Mouse (Mus musculus): ENCODE data around the gene Nat8f5. TPM values are rescaled to one million over a fixed set of nuclear protein-coding genes. Genes with fewer than 3 reads are reported as not detected.

The Nat8f5 gene
- polyA plus RNA-seq, 1 experiment from 2014 or later: not detected

GRCm38 (mm10) chr6:85862565-85862964, 41.8 kb upstream of the Nat8f5 start:
- Histone ChIP-seq H3K27ac (replicated peaks; ENCODE audit: low read depth, low read length) (no peak overlapping the region), H3K4me2 (ENCODE audit: low read depth, severe bottlenecking) (no peak overlapping the region), H3K4me1 (ENCODE audit: control insufficient read depth, insufficient read depth, low read length) (no peaks in the 10 kb centered on the region), H3K4me3 (ENCODE audit: low read depth, low read length) (no peak overlapping the region), H3K36me3 (ENCODE audit: control insufficient read depth, insufficient read depth, low read length) (no peaks in the 10 kb centered on the region), H3K9me3 (ENCODE audit: control insufficient read depth, low read length) (no peaks in the 10 kb centered on the region), H3K27me3 (ENCODE audit: control insufficient read depth, insufficient read depth, low read length) (no peaks in the 10 kb centered on the region), H3K9ac (ENCODE audit: low read length) (no peak overlapping the region)
- ATAC-seq (ENCODE audit: insufficient number of reproducible peaks, low FRiP score, low TSS enrichment, low read depth): no peak
- WGBS: 86% methylated on average over 3 of the region's 3 CpGs
- DNase-seq (ENCODE audit: low spot score): no peak

- Histone ChIP-seq H3K36me3 (ENCODE audit: control insufficient read depth, insufficient read depth, low read length) (no peaks in the 10 kb centered on the region), H3K4me1 (ENCODE audit: control insufficient read depth, insufficient read depth, low read length) (no peaks in the 10 kb centered on the region), H3K27me3 (ENCODE audit: control insufficient read depth, insufficient read depth, low read length) (no peaks in the 10 kb centered on the region), H3K9ac (ENCODE audit: low read length) (no peak overlapping the region), H3K4me2 (ENCODE audit: low read depth, severe bottlenecking) (no peak overlapping the region), H3K9me3 (ENCODE audit: control insufficient read depth, low read length) (no peaks in the 10 kb centered on the region), H3K4me3 (ENCODE audit: low read depth, low read length) (no peak overlapping the region), H3K27ac (replicated peaks; ENCODE audit: low read depth, low read length) (no peak overlapping the region)
- 89% methylated on average over 3 of the region's 3 CpGs for WGBS
- DNase-seq (ENCODE audit: low spot score) (no peak), ATAC-seq (ENCODE audit: insufficient number of reproducible peaks, low FRiP score, low TSS enrichment, low read depth) (no peak)
Measured at GRCm38 (mm10) chr6:85861247-85861646, 40.5 kb upstream of the Nat8f5 start.

- H3K27ac ChIP-seq (replicated peaks; ENCODE audit: low read depth, low read length): no peak overlapping the region
- H3K4me3 ChIP-seq (ENCODE audit: low read depth, low read length): no peak overlapping the region
- H3K9me3 ChIP-seq (ENCODE audit: control insufficient read depth, low read length): no peaks in the 10 kb centered on the region
- H3K9ac ChIP-seq (ENCODE audit: low read length): no peak overlapping the region
- 81% methylated on average over 1 of the region's 1 CpGs for WGBS
- DNase-seq (ENCODE audit: low spot score) (no peak), ATAC-seq (ENCODE audit: insufficient number of reproducible peaks, low FRiP score, low TSS enrichment, low read depth) (no peak)
- no peak overlapping the region for H3K4me2 ChIP-seq (ENCODE audit: low read depth, severe bottlenecking)
- no peaks in the 10 kb centered on the region for H3K4me1 ChIP-seq (ENCODE audit: control insufficient read depth, insufficient read depth, low read length)
- H3K27me3 ChIP-seq (ENCODE audit: control insufficient read depth, insufficient read depth, low read length): no peaks in the 10 kb centered on the region
- no peaks in the 10 kb centered on the region for H3K36me3 ChIP-seq (ENCODE audit: control insufficient read depth, insufficient read depth, low read length)
Measured at GRCm38 (mm10) chr6:85856194-85856678, 35.5 kb upstream of the Nat8f5 start.

GRCm38 (mm10) chr6:85853481-85853880, 32.7 kb upstream of the Nat8f5 start:
- WGBS: 86% methylated on average over 3 of the region's 3 CpGs
- no peak for ATAC-seq (ENCODE audit: insufficient number of reproducible peaks, low FRiP score, low TSS enrichment, low read depth)

GRCm38 (mm10) chr6:85851062-85851773, 30.4 kb upstream of the Nat8f5 start:
- Histone ChIP-seq H3K36me3 (ENCODE audit: control insufficient read depth, insufficient read depth, low read length) (no peaks in the 10 kb centered on the region), H3K9me3 (ENCODE audit: control insufficient read depth, low read length) (no peaks in the 10 kb centered on the region), H3K4me3 (ENCODE audit: low read depth, low read length) (no peak overlapping the region), H3K9ac (ENCODE audit: low read length) (no peak overlapping the region), H3K4me2 (ENCODE audit: low read depth, severe bottlenecking) (no peak overlapping the region), H3K27me3 (ENCODE audit: control insufficient read depth, insufficient read depth, low read length) (no peaks in the 10 kb centered on the region), H3K4me1 (ENCODE audit: control insufficient read depth, insufficient read depth, low read length) (no peaks in the 10 kb centered on the region), H3K27ac (replicated peaks; ENCODE audit: low read depth, low read length) (no peak overlapping the region)
- DNase-seq (ENCODE audit: low spot score): no peak
- no peak for ATAC-seq (ENCODE audit: insufficient number of reproducible peaks, low FRiP score, low TSS enrichment, low read depth)
- WGBS: 90% methylated on average over 7 of the region's 7 CpGs

More at GRCm38 (mm10) chr6:85853481-85853880, 32.7 kb upstream of the Nat8f5 start:
- Histone ChIP-seq H3K4me2 (ENCODE audit: low read depth, severe bottlenecking) (no peak overlapping the region), H3K9me3 (ENCODE audit: control insufficient read depth, low read length) (no peaks in the 10 kb centered on the region), H3K4me3 (ENCODE audit: low read depth, low read length) (no peak overlapping the region), H3K27me3 (ENCODE audit: control insufficient read depth, insufficient read depth, low read length) (no peaks in the 10 kb centered on the region), H3K9ac (ENCODE audit: low read length) (no peak overlapping the region), H3K36me3 (ENCODE audit: control insufficient read depth, insufficient read depth, low read length) (no peaks in the 10 kb centered on the region), H3K27ac (replicated peaks; ENCODE audit: low read depth, low read length) (no peak overlapping the region), H3K4me1 (ENCODE audit: control insufficient read depth, insufficient read depth, low read length) (no peaks in the 10 kb centered on the region)
- no peak for DNase-seq (ENCODE audit: low spot score)

GRCm38 (mm10) chr6:85849240-85849639, 28.5 kb upstream of the Nat8f5 start:
- H3K36me3 ChIP-seq (ENCODE audit: control insufficient read depth, insufficient read depth, low read length): no peaks in the 10 kb centered on the region
- H3K4me1 ChIP-seq (ENCODE audit: control insufficient read depth, insufficient read depth, low read length): no peaks in the 10 kb centered on the region
- no peak for ATAC-seq (ENCODE audit: insufficient number of reproducible peaks, low FRiP score, low TSS enrichment, low read depth)
- H3K9ac ChIP-seq (ENCODE audit: low read length): no peak overlapping the region
- no peak for DNase-seq (ENCODE audit: low spot score)
- no peak overlapping the region for H3K27ac ChIP-seq (replicated peaks; ENCODE audit: low read depth, low read length)
- H3K9me3 ChIP-seq (ENCODE audit: control insufficient read depth, low read length): no peaks in the 10 kb centered on the region
- 62% methylated on average over 2 of the region's 2 CpGs for WGBS
- no peaks in the 10 kb centered on the region for H3K27me3 ChIP-seq (ENCODE audit: control insufficient read depth, insufficient read depth, low read length)
- H3K4me3 ChIP-seq (ENCODE audit: low read depth, low read length): no peak overlapping the region
- no peak overlapping the region for H3K4me2 ChIP-seq (ENCODE audit: low read depth, severe bottlenecking)

- no peak for DNase-seq (ENCODE audit: low spot score)
- no peaks in the 10 kb centered on the region for H3K4me1 ChIP-seq (ENCODE audit: control insufficient read depth, insufficient read depth, low read length)
- H3K4me3 ChIP-seq (ENCODE audit: low read depth, low read length): no peak overlapping the region
- WGBS: 85% methylated on average over 4 of the region's 4 CpGs
- H3K27me3 ChIP-seq (ENCODE audit: control insufficient read depth, insufficient read depth, low read length): no peaks in the 10 kb centered on the region
- no peak overlapping the region for H3K4me2 ChIP-seq (ENCODE audit: low read depth, severe bottlenecking)
- no peaks in the 10 kb centered on the region for H3K9me3 ChIP-seq (ENCODE audit: control insufficient read depth, low read length)
- H3K36me3 ChIP-seq (ENCODE audit: control insufficient read depth, insufficient read depth, low read length): no peaks in the 10 kb centered on the region
- no peak overlapping the region for H3K27ac ChIP-seq (replicated peaks; ENCODE audit: low read depth, low read length)
- H3K9ac ChIP-seq (ENCODE audit: low read length): no peak overlapping the region
- ATAC-seq (ENCODE audit: insufficient number of reproducible peaks, low FRiP score, low TSS enrichment, low read depth): no peak
Measured at GRCm38 (mm10) chr6:85848140-85848539, 27.4 kb upstream of the Nat8f5 start.

GRCm38 (mm10) chr6:85846921-85847320, 26.1 kb upstream of the Nat8f5 start:
- 68% methylated on average over 1 of the region's 1 CpGs for WGBS
- no peaks in the 10 kb centered on the region for H3K36me3 ChIP-seq (ENCODE audit: control insufficient read depth, insufficient read depth, low read length)
- H3K4me2 ChIP-seq (ENCODE audit: low read depth, severe bottlenecking): no peak overlapping the region
- H3K9me3 ChIP-seq (ENCODE audit: control insufficient read depth, low read length): no peaks in the 10 kb centered on the region
- H3K9ac ChIP-seq (ENCODE audit: low read length): no peak overlapping the region
- no peaks in the 10 kb centered on the region for H3K4me1 ChIP-seq (ENCODE audit: control insufficient read depth, insufficient read depth, low read length)
- DNase-seq (ENCODE audit: low spot score) (no peak), ATAC-seq (ENCODE audit: insufficient number of reproducible peaks, low FRiP score, low TSS enrichment, low read depth) (no peak)
- no peak overlapping the region for H3K4me3 ChIP-seq (ENCODE audit: low read depth, low read length)
- H3K27ac ChIP-seq (replicated peaks; ENCODE audit: low read depth, low read length): no peak overlapping the region
- H3K27me3 ChIP-seq (ENCODE audit: control insufficient read depth, insufficient read depth, low read length): no peaks in the 10 kb centered on the region
